Mouse (Mus musculus): Measurements from ENCODE around the gene Adprhl1. TPM values are rescaled to one million over a fixed set of nuclear protein-coding genes. Genes with fewer than 3 reads are reported as not detected.

Gene Adprhl1
- polyA plus RNA-seq, 1 experiment: 2.2 TPM

- TF ChIP-seq CTCF (IDR thresholded peaks at IDR 0.05; ENCODE audit: insufficient read depth, low read length) (no peak), POLR2A (IDR thresholded peaks at IDR 0.05; ENCODE audit: borderline replicate concordance, extremely low read depth, low read depth, low read length) (no peak)
- no peak overlapping the region for H3K4me3 ChIP-seq (replicated peaks; ENCODE audit: extremely low read depth, low read depth, low read length)
- WGBS: 86% methylated on average over 13 of the region's 13 CpGs
- H3K4me1 ChIP-seq (ENCODE audit: control insufficient read depth, insufficient read depth, low read length): no peaks in the 10 kb centered on the region
- no peak for DNase-seq
Measured at GRCm38 (mm10) chr8:13234803-13235202, 19.2 kb downstream of the Adprhl1 start.

GRCm38 (mm10) chr8:13230471-13230870 is 23.5 kb downstream of the Adprhl1 start:
- no peaks in the 10 kb centered on the region for H3K4me1 ChIP-seq (ENCODE audit: control insufficient read depth, insufficient read depth, low read length)
- no peak for DNase-seq
- WGBS: 72% methylated on average over 4 of the region's 4 CpGs

GRCm38 (mm10) chr8:13229802-13230201 is 24.2 kb downstream of the Adprhl1 start:
- no peak overlapping the region for H3K4me3 ChIP-seq (replicated peaks; ENCODE audit: extremely low read depth, low read depth, low read length)
- H3K4me1 ChIP-seq (ENCODE audit: control insufficient read depth, insufficient read depth, low read length): no peaks in the 10 kb centered on the region
- WGBS: 79% methylated on average over 12 of the region's 12 CpGs
- DNase-seq: no peak
- TF ChIP-seq POLR2A (IDR thresholded peaks at IDR 0.05; ENCODE audit: borderline replicate concordance, extremely low read depth, low read depth, low read length): no peak
- TF ChIP-seq CTCF (IDR thresholded peaks at IDR 0.05; ENCODE audit: insufficient read depth, low read length): no peak

More at GRCm38 (mm10) chr8:13230471-13230870, 23.5 kb downstream of the Adprhl1 start:
- no peak for TF ChIP-seq POLR2A (IDR thresholded peaks at IDR 0.05; ENCODE audit: borderline replicate concordance, extremely low read depth, low read depth, low read length)
- TF ChIP-seq CTCF (IDR thresholded peaks at IDR 0.05; ENCODE audit: insufficient read depth, low read length): no peak
- no peak overlapping the region for H3K4me3 ChIP-seq (replicated peaks; ENCODE audit: extremely low read depth, low read depth, low read length)

GRCm38 (mm10) chr8:13228923-13229610 is 24.9 kb downstream of the Adprhl1 start:
- H3K4me3 ChIP-seq (replicated peaks; ENCODE audit: extremely low read depth, low read depth, low read length): no peak overlapping the region
- WGBS: 50% methylated on average over 9 of the region's 9 CpGs
- DNase-seq: no peak
- H3K4me1 ChIP-seq (ENCODE audit: control insufficient read depth, insufficient read depth, low read length): no peaks in the 10 kb centered on the region
- no peak for TF ChIP-seq CTCF (IDR thresholded peaks at IDR 0.05; ENCODE audit: insufficient read depth, low read length)
- no peak for TF ChIP-seq POLR2A (IDR thresholded peaks at IDR 0.05; ENCODE audit: borderline replicate concordance, extremely low read depth, low read depth, low read length)

GRCm38 (mm10) chr8:13227184-13227583 is 26.8 kb downstream of the Adprhl1 start:
- Histone ChIP-seq H3K4me1 (ENCODE audit: control insufficient read depth, insufficient read depth, low read length) (no peaks in the 10 kb centered on the region), H3K4me3 (replicated peaks; ENCODE audit: extremely low read depth, low read depth, low read length) (no peak overlapping the region)
- TF ChIP-seq CTCF (IDR thresholded peaks at IDR 0.05; ENCODE audit: insufficient read depth, low read length) (no peak), POLR2A (IDR thresholded peaks at IDR 0.05; ENCODE audit: borderline replicate concordance, extremely low read depth, low read depth, low read length) (no peak)
- WGBS: 39% methylated on average over 3 of the region's 3 CpGs
- DNase-seq: no peak

- no peak for TF ChIP-seq CTCF (IDR thresholded peaks at IDR 0.05; ENCODE audit: insufficient read depth, low read length)
- TF ChIP-seq POLR2A (IDR thresholded peaks at IDR 0.05; ENCODE audit: borderline replicate concordance, extremely low read depth, low read depth, low read length): no peak
- Histone ChIP-seq H3K4me3 (replicated peaks; ENCODE audit: extremely low read depth, low read depth, low read length) (no peak overlapping the region), H3K4me1 (ENCODE audit: control insufficient read depth, insufficient read depth, low read length) (no peaks in the 10 kb centered on the region)
- 65% methylated on average over 6 of the region's 6 CpGs for WGBS
- DNase-seq: no peak
Measured at GRCm38 (mm10) chr8:13226288-13226687, 27.7 kb downstream of the Adprhl1 start.

GRCm38 (mm10) chr8:13224426-13224825 is 29.5 kb downstream of the Adprhl1 start:
- TF ChIP-seq CTCF (IDR thresholded peaks at IDR 0.05; ENCODE audit: insufficient read depth, low read length): no peak
- TF ChIP-seq POLR2A (IDR thresholded peaks at IDR 0.05; ENCODE audit: borderline replicate concordance, extremely low read depth, low read depth, low read length): no peak
- no peak for DNase-seq
- no peak overlapping the region for H3K4me3 ChIP-seq (replicated peaks; ENCODE audit: extremely low read depth, low read depth, low read length)
- no peaks in the 10 kb centered on the region for H3K4me1 ChIP-seq (ENCODE audit: control insufficient read depth, insufficient read depth, low read length)
- 76% methylated on average over 9 of the region's 9 CpGs for WGBS

GRCm38 (mm10) chr8:13218441-13218840 is 35.5 kb downstream of the Adprhl1 start:
- no peak for TF ChIP-seq POLR2A (IDR thresholded peaks at IDR 0.05; ENCODE audit: borderline replicate concordance, extremely low read depth, low read depth, low read length)
- DNase-seq: no peak
- 79% methylated on average over 4 of the region's 4 CpGs for WGBS
- peaks cover 3% of the 10 kb centered on the region for H3K4me1 ChIP-seq (ENCODE audit: control insufficient read depth, insufficient read depth, low read length)
- no peak overlapping the region for H3K4me3 ChIP-seq (replicated peaks; ENCODE audit: extremely low read depth, low read depth, low read length)

GRCm38 (mm10) chr8:13217986-13218385 is 36.0 kb downstream of the Adprhl1 start:
- peaks cover 3% of the 10 kb centered on the region for H3K4me1 ChIP-seq (ENCODE audit: control insufficient read depth, insufficient read depth, low read length)
- TF ChIP-seq CTCF (IDR thresholded peaks at IDR 0.05; ENCODE audit: insufficient read depth, low read length) (no peak), POLR2A (IDR thresholded peaks at IDR 0.05; ENCODE audit: borderline replicate concordance, extremely low read depth, low read depth, low read length) (no peak)

GRCm38 (mm10) chr8:13217093-13217492 is 36.9 kb downstream of the Adprhl1 start:
- TF ChIP-seq CTCF (IDR thresholded peaks at IDR 0.05; ENCODE audit: insufficient read depth, low read length) (no peak), POLR2A (IDR thresholded peaks at IDR 0.05; ENCODE audit: borderline replicate concordance, extremely low read depth, low read depth, low read length) (no peak)
- Histone ChIP-seq H3K4me3 (replicated peaks; ENCODE audit: extremely low read depth, low read depth, low read length) (no peak overlapping the region), H3K4me1 (ENCODE audit: control insufficient read depth, insufficient read depth, low read length) (peaks cover 3% of the 10 kb centered on the region)
- no peak for DNase-seq
- WGBS: 28% methylated on average over 5 of the region's 5 CpGs

More at GRCm38 (mm10) chr8:13217986-13218385, 36.0 kb downstream of the Adprhl1 start:
- H3K4me3 ChIP-seq (replicated peaks; ENCODE audit: extremely low read depth, low read depth, low read length): no peak overlapping the region
- DNase-seq: no peak

Data from lung, adult 2 months (tissue).